Mouse (Mus musculus) urinary bladder, postnatal 10 days (tissue): Measurements from ENCODE around the gene Lrrk2.

Source experiments
- DNase-seq: peaks from one replicate; pipeline ENCODE4 v3.0.0; 2022; ENCODE audit warnings: low spot score

The Lrrk2 gene

GRCm38 (mm10) chr15:91672645-91673568 lies at the start of gene Lrrk2:
Lrrk2 (plus strand) TSS chr15:91673175.
- DNase-seq, result peak; percentile 52

DNA sequence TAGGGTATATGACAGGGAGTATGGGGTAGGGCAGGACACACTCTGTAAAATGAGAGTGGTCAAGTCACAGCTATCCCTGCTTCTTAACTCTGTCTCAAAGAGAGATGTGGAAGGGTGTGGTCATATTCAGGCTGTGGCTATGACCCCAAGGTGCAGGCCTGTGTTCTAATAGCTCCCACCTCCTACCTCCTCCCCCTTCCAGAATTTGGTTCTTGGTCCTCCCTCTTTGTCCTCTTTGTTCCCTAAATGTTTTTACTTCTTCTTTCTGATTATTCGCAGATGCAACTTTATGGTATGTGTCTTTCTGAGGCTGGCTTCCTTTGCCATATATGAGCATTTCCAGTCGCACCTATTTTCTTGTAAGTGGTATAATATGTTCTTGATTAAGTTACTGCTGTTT lies 48.5 kb upstream of the Lrrk2 start:
- DNase-seq, result no peak

GRCm38 (mm10) chr15:91629137-91629536 lies 43.8 kb upstream of the Lrrk2 start:
- no peak for DNase-seq

- DNase-seq, result no peak
Observed at GRCm38 (mm10) chr15:91632473-91632872, 40.5 kb upstream of the Lrrk2 start.

GRCm38 (mm10) chr15:91633051-91633450 lies 39.9 kb upstream of the Lrrk2 start:
- no peak for DNase-seq

- DNase-seq, result no peak
Observed at GRCm38 (mm10) chr15:91633806-91634205, 39.2 kb upstream of the Lrrk2 start.

DNA sequence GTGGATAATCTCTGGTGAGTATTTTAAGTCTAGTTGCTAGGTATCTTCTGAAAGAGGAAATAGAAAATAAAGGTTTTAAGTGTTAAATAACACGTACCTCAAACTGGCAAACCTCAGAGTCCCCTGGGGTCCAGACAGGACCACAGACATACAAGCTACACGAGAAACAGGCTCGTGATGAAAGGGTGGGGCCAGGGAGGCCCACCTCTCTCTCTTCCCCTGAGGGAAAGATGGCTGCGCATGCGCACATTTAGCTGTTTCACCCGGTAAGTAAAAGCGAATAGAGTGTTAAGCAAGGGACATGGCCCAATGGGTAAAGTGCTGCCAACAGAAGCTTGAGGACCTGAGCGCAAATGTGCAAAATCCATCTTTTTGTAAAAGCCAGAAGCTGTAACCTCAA lies 38.7 kb upstream of the Lrrk2 start:
- no peak for DNase-seq

- no peak for DNase-seq
Observed at GRCm38 (mm10) chr15:91641631-91642030, 31.3 kb upstream of the Lrrk2 start.

- DNase-seq, result no peak
Observed at GRCm38 (mm10) chr15:91642682-91643306, 30.2 kb upstream of the Lrrk2 start.

GRCm38 (mm10) chr15:91643632-91644348 lies 29.2 kb upstream of the Lrrk2 start:
- DNase-seq, result no peak

GRCm38 (mm10) chr15:91650270-91650669 lies 22.7 kb upstream of the Lrrk2 start:
- no peak for DNase-seq

- no peak for DNase-seq
Observed at GRCm38 (mm10) chr15:91651493-91651892, 21.5 kb upstream of the Lrrk2 start.

DNA sequence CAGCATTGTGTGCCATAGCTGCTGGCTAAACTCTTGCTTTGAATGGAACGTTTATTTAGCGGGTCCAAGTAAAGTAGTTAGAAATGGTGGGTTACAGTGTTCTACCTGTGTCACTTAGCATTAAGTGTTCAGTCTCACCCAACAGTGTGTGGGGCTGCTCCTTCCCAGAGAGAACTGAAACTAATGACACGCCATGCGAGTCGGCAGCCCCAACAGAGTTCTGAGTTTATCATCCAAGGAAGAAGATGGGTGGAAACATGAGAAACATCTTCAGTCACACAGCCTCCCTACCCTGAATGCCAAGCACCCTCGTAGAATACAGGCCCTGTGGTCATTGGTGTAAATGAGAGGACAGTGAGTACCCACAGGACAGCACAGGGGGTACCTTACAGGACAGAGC lies 14.7 kb upstream of the Lrrk2 start:
- DNase-seq, result no peak

DNA sequence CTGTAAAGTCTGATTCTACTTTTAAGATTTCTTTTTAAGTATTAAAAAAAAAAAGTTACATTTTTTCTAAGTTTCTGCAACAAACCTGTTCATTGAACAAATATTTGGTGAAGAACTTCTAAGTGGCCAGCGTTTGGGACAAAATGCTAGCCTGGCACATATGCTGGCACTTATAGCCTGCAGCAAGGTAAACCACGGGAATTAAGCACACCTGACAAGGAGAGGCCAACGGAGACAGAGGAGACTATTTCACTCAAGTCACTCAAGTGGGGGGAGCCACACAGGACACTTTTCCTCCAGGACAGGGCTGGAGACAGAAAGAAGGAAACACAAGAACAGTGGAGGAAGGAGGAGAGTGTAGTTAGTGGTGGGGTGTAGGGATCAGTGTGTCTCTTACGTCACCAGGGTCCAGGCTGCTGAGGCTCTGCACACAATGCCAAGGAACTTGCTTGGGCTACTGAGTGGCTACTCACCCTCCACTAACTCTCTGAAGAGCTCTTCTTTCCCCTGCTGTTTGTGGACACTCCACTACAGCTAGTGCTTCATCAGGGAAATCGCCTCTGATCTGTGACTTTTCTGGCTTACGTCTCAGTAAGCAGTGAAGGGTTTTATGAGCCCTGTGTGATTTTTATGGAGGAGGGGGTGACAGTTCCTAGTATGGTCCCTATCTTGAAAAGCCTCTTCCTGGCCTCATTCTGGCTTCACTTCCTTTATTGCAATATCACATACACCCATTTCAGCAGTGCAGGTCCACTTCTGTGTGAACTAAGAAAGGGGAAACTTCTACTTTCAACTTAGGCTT lies 12.5 kb upstream of the Lrrk2 start:
- DNase-seq, result no peak

- no peak for DNase-seq
Observed at GRCm38 (mm10) chr15:91661079-91661369, 12.0 kb upstream of the Lrrk2 start.

DNA sequence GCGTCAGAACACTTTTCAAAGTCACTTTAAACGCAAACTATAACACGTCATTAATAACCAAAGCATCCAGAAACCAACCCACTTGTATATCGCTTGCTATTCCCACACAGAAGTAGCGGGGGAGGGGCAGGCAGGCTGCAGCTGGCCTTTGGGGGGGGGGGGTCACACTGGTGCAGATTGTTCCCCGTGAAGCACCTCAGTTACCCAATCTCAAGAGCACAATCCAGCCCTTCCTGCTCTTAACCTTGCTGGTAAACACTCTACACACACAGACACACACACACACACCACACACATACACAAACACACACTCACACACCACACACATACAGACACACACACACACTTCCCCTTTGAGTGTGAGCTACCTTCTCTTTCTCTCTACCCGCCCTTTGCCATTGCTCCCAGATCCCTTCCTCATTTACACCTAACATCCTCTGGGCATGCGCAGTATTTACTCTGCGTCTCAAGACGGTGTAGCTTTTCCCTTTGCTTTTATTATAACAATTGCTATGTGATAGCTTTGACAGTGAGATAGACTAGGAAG lies 8.3 kb upstream of the Lrrk2 start:
- no peak for DNase-seq

GRCm38 (mm10) chr15:91665530-91665929 lies 7.4 kb upstream of the Lrrk2 start:
- no peak for DNase-seq

DNA sequence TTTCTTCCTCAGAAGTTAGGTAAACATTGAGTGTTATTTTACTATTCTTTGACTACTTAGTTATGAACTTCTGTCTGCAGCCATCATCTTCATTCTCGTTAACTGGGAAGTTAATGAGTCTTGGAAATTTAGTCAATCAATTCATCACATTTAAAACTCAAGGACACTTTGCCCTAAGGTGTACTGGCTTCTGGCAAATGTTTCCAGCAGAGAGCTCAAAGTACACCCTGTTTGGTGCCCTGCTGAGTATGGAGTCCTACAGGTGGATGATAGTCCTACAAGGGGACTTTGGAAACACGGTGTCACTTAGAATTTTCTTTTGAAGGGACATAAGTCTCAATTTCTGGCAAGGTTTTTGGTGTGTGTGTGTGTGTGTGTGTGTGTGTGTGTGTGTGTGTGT lies 1.8 kb upstream of the Lrrk2 start:
- no peak for DNase-seq

DNA sequence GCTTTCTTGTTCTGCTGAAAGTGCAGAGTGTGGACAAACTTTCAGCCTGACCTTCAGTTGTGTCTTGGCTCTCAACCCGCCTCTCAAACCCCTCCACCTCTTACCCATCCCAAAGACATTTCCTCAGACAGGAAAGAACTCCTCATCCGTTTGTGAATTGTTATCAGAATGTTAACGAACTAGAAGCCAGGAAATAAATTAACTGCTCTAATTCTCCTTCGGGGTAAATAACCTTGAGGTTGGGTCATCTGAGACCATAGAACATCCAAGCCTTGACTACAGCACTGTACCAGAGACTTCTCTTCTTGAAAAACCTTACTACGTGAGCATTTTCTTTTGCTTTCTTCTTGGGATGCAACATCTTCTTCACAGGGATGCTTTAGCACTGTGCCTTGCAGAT lies 988 bp upstream of the Lrrk2 start:
- no peak for DNase-seq

- no peak for DNase-seq
Observed at GRCm38 (mm10) chr15:91673569-91673905, 562 bp downstream of the Lrrk2 start.

- no peak for DNase-seq
Observed at GRCm38 (mm10) chr15:91680116-91680515, 7.1 kb downstream of the Lrrk2 start.
